19 mouse cellular contexts compared by ENCODE assay signal in the genomic region with DNA sequence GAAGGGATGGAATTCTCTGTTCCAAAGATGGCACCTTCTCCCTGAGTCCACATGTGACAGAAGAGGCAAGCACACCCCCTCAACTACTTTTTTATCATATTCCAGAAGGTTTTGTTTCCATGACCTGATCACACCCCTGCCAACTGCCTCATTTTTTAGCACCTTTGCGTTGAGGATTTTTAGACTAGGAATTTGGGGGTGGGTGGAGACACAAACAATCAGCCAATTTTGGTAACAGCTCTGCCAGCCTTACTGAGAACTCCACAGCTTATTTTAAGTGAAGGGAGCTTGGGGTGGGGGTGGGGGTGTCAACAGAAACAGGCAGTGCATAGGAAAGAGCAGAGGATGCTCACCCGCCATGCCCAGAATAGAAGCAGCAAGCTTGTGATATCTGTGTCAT.
A peak's percentile ranks its signal among the peaks of the same experiment; 100 is the strongest.
DNase-seq lines count a peak whose midpoint lies in the region; ATAC-seq and TF ChIP-seq lines count a peak whose summit lies in the region.
"Had no signal": no experiment of that assay in that cellular context is flagged by ENCODE, and none has a peak within 500 bp of the region (broad histone marks: within the 10 kb centered on the region; RNA-seq: fewer than 3 reads in every experiment).

No protein-coding gene starts in this region.

- no peak overlapping the region for H3K4me3 ChIP-seq in lung, adult 2 months (replicated peaks; ENCODE audit: extremely low read depth, low read depth, low read length)
- H3K4me3 ChIP-seq: embryonic facial prominence, embryonic 10.5 days; forebrain, embryonic 13.5 days; heart, embryonic 12.5 days; hindbrain, embryonic 15.5 days had no signal

- intact Hi-C loops in left cerebral cortex, postnatal 36 days (cut with DNase I), result loop anchor here (5.0 kb wide), 1 partner anchor 131 kb away; a partner anchor contains a TSS
- intact Hi-C loops in heart, postnatal 14 days (cut with DNase I), result no loop called here

- DNase-seq in frontal cortex, postnatal 25 days (ENCODE audit: low spot score in 2 of 2), result no peak
- peak; percentile 62 for DNase-seq in right cerebral cortex, adult 18-20 months
- DNase-seq in right cerebral cortex, postnatal 4 days, result no peak
- DNase-seq in left cerebral cortex, postnatal 36 days (ENCODE audit: low spot score in 2 of 2), result peak; percentile 39 to 55
- no peak for DNase-seq in heart, postnatal 14 days
- DNase-seq in lung, adult 2 months, result no peak
- DNase-seq: adrenal gland, postnatal 10 days; B cell, adult 2 months; cerebellum, adult 18-20 months; cerebellum, adult 9-11 months; cerebellum, postnatal 36 days; gastrocnemius, postnatal 25 days; heart, postnatal 36 days had no signal

- no peak for TF ChIP-seq POLR2A in lung, adult 2 months (IDR thresholded peaks at IDR 0.05; ENCODE audit: borderline replicate concordance, extremely low read depth, low read depth, low read length)

- no peaks in the 10 kb centered on the region for H3K4me1 ChIP-seq in lung, adult 2 months (ENCODE audit: control insufficient read depth, insufficient read depth, low read length)
- H3K4me1 ChIP-seq: embryonic facial prominence, embryonic 10.5 days; heart, embryonic 12.5 days had no signal

- TF ChIP-seq CTCF in lung, adult 2 months (IDR thresholded peaks at IDR 0.05; ENCODE audit: insufficient read depth, low read length), result no peak

- peak; percentile 80 for ATAC-seq in frontal cortex, adult (ENCODE audit: low TSS enrichment)
- ATAC-seq: CD4-positive, CD25-positive, alpha-beta regulatory T cell, adult 4 months had no signal

- 80% methylated on average over 2 of the region's 2 CpGs for WGBS in lung, adult 2 months

Comparison
In these comparisons a context has a peak if more than half of its experiments do, and no peak if none do; other contexts are left out.
1. DNase-seq: peak in right cerebral cortex, adult 18-20 months (single experiment) and left cerebral cortex, postnatal 36 days (2 of 2); none in frontal cortex, postnatal 25 days (0 of 2), right cerebral cortex, postnatal 4 days (single experiment), heart, postnatal 14 days (0 of 2) and lung, adult 2 months (single experiment).